Mouse (Mus musculus): ENCODE results near the gene Nccrp1. TPM values are rescaled to one million over a fixed set of nuclear protein-coding genes. Genes with fewer than 3 reads are reported as not detected.

The Nccrp1 gene
- polyA plus RNA-seq (2016; fragmentation: Nextera tagmentation; extraction: Ambion mirVana): 0.10 TPM in 1 of 2 replicates, not detected in the other

DNA sequence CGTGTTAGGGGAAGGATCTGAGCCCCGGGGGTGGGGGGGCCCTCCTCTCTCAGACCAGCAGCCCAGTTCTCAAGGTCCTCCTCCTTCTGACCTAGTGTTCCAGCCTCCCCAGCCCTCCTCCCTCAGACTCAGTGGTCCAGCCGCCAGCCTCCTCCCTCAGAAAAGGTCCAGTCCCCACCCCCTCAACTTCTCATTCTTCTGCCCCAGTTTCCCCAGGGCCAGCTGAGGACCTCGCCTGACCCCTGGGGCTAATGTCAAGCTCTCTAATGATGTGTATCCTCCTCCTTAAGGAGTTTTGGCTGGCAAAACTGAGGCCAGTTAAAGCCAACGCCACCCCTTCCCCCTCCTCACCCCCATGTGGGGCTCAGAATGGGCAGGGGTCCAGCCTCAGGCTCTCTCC is at the start of gene Nccrp1:
Nccrp1 (minus strand) TSS at position 101 of the 400 bp plus-strand sequence.
- Histone ChIP-seq H3K4me3 (peak within 1 kb of the TSS; percentile 51), H3K27ac (replicated peaks) (0 out of 2 replicates have a peak within 1 kb of the TSS, but pooled peaks have one; percentile 8), H3K4me1 (peaks cover 43% of the 10 kb centered on the region), H3K9me3 (peaks cover under 1% of the 10 kb centered on the region; the same call in 1 of the 2 replicates), H3K36me3 (replicated peaks) (no peaks in the 10 kb centered on the region), H3K27me3 (replicated peaks; ENCODE audit: low read depth, poor library complexity, severe bottlenecking) (peaks cover 59% of the 10 kb centered on the region)
- WGBS: 4% methylated on average over 5 of the region's 5 CpGs
- DNase-seq (ENCODE audit: low spot score): no peak

GRCm38 (mm10) chr7:28595751-28596435 is 48.8 kb upstream of the Nccrp1 start:
- no peak for DNase-seq (ENCODE audit: low spot score)
- Histone ChIP-seq H3K9me3 (no peaks in the 10 kb centered on the region), H3K27ac (replicated peaks) (peak overlapping the region; percentile 96; the same call in 1 of the 2 replicates), H3K36me3 (replicated peaks) (peaks cover 20% of the 10 kb centered on the region), H3K27me3 (replicated peaks; ENCODE audit: low read depth, poor library complexity, severe bottlenecking) (no peaks in the 10 kb centered on the region), H3K4me3 (peak overlapping the region; percentile 83), H3K4me1 (peaks cover 76% of the 10 kb centered on the region)
- WGBS: 76% methylated on average over 8 of the region's 8 CpGs

- Histone ChIP-seq H3K4me3 (0 out of 2 replicates have a peak overlapping the region, but pooled peaks have one; percentile 12), H3K4me1 (peaks cover 88% of the 10 kb centered on the region), H3K9me3 (no peaks in the 10 kb centered on the region), H3K36me3 (replicated peaks) (peaks cover 20% of the 10 kb centered on the region), H3K27me3 (replicated peaks; ENCODE audit: low read depth, poor library complexity, severe bottlenecking) (no peaks in the 10 kb centered on the region), H3K27ac (replicated peaks) (peak overlapping the region; percentile 54)
- 61% methylated on average over 14 of the region's 14 CpGs for WGBS
- DNase-seq (ENCODE audit: low spot score): no peak
Observed at GRCm38 (mm10) chr7:28593206-28594111, 46.4 kb upstream of the Nccrp1 start.

DNA sequence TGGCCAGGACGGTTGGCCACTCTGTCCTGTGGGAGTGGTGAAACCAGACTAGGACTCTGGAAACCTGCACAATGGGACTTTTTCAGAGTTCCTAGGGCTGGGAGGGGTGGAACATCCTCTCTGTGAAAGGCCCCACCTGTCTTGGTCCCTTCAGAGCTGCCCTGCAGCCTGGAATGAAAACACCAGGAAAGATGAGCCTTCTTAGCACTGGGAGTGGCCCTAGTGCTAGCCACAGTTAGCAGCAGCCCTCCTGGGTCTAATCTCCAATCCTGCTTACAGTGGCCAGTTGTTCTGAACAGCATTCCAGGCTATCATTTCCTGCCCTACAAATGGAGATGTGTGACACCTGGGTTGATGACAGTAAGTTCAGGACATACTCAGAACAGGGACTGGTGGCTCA is 44.8 kb upstream of the Nccrp1 start:
- Histone ChIP-seq H3K4me1 (peaks cover 95% of the 10 kb centered on the region), H3K4me3 (no peak overlapping the region), H3K36me3 (replicated peaks) (peaks cover 20% of the 10 kb centered on the region), H3K27me3 (replicated peaks; ENCODE audit: low read depth, poor library complexity, severe bottlenecking) (no peaks in the 10 kb centered on the region), H3K27ac (replicated peaks) (peak overlapping the region; percentile 30; the same call in 1 of the 2 replicates), H3K9me3 (no peaks in the 10 kb centered on the region)
- no peak for DNase-seq (ENCODE audit: low spot score)
- WGBS: 48% methylated on average over 1 of the region's 1 CpGs

GRCm38 (mm10) chr7:28587644-28588043 is 40.6 kb upstream of the Nccrp1 start:
- Histone ChIP-seq H3K27me3 (replicated peaks; ENCODE audit: low read depth, poor library complexity, severe bottlenecking) (no peaks in the 10 kb centered on the region), H3K4me3 (peak overlapping the region; percentile 21; the same call in 1 of the 2 replicates), H3K4me1 (peaks cover 92% of the 10 kb centered on the region), H3K27ac (replicated peaks) (peak overlapping the region; percentile 79), H3K36me3 (replicated peaks) (peaks cover 6% of the 10 kb centered on the region; the same call in 1 of the 2 replicates), H3K9me3 (no peaks in the 10 kb centered on the region)
- DNase-seq (ENCODE audit: low spot score): peak; percentile 30

DNA sequence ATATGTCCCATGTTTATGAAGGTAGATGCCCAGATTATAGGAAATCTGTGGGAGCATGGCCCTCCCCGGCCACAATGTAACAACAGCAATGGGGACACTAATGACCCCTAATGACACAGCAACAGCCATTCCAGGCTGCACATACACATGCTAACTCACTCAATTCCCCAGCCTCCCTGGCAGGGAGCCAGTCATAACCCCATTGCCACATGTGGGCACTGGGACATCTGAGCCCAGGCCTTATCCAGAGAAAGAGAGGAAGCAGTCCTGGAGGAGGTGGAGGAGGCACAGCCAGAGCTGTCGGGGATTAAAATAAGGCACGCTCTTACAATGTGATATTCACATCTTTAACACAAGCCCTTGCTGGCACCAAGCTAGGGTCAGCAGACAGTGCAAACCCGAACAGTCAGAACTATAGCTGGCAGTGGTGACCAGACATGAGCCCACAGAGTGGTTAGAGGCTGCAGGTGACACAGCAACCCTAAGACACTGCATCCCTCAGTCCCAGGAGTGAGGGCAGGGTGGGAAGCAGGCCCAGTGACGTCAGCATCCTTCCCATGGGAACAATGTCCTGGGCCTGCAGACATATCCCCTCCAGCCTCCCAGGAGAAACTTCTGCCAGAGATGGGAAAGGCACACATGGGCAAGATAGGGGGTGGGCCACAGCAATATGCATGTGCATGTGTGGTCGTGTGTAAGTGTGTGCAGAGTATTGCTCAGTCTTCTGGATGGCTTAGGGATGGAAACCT is 39.8 kb upstream of the Nccrp1 start:
- peaks cover 5% of the 10 kb centered on the region; the same call in 1 of the 2 replicates for H3K36me3 ChIP-seq (replicated peaks)
- H3K27me3 ChIP-seq (replicated peaks; ENCODE audit: low read depth, poor library complexity, severe bottlenecking): no peaks in the 10 kb centered on the region
- H3K4me3 ChIP-seq: no peak overlapping the region
- DNase-seq (ENCODE audit: low spot score): no peak
- peak overlapping the region; percentile 79 for H3K27ac ChIP-seq (replicated peaks)
- no peaks in the 10 kb centered on the region for H3K9me3 ChIP-seq
- peaks cover 84% of the 10 kb centered on the region for H3K4me1 ChIP-seq
- 72% methylated on average over 6 of the region's 6 CpGs for WGBS

DNA sequence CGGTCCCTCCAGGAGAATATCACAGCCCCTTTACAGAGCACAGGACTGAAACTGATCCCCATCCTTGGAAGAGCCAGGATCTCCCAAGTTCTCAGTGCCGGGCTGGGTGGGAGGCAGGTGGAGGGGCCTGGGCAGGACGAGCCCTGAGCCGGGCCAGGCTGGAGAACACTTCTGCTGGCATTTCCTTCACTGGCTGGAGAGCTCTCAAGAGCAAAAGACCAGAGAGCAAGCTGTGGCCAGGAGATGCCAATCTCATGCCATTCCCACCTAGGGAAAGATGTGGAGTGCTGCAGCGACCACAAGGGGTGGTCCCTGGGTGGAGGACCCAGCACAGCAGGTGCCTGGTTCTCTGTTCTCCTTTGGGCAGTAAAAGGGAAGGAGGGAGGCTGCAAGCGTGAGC is 37.9 kb upstream of the Nccrp1 start:
- WGBS: 77% methylated on average over 6 of the region's 6 CpGs
- Histone ChIP-seq H3K27ac (replicated peaks) (no peak overlapping the region; the same call in 1 of the 2 replicates), H3K36me3 (replicated peaks) (peaks cover 18% of the 10 kb centered on the region), H3K4me1 (peaks cover 71% of the 10 kb centered on the region), H3K27me3 (replicated peaks; ENCODE audit: low read depth, poor library complexity, severe bottlenecking) (no peaks in the 10 kb centered on the region), H3K9me3 (no peaks in the 10 kb centered on the region), H3K4me3 (no peak overlapping the region)
- no peak for DNase-seq (ENCODE audit: low spot score)

DNA sequence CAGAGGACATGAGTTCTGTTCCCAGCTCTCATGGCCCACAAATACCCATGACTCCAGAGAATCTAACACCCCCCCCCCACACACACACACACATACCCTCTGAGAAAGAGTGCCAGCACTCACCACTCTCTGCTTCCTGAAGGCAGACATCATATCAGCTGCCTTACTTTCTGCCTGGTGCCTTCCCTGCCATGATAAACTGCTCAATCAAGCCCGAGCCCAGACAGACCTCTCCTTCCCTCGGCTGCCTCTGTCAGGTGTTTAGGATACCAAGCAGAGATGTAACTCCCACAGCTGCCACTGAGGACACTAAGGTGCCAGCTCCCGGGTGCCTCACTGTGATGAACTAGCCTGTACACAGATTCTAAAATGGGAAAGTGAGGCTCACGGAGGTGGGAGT is 37.4 kb upstream of the Nccrp1 start:
- peaks cover 71% of the 10 kb centered on the region for H3K4me1 ChIP-seq

DNA sequence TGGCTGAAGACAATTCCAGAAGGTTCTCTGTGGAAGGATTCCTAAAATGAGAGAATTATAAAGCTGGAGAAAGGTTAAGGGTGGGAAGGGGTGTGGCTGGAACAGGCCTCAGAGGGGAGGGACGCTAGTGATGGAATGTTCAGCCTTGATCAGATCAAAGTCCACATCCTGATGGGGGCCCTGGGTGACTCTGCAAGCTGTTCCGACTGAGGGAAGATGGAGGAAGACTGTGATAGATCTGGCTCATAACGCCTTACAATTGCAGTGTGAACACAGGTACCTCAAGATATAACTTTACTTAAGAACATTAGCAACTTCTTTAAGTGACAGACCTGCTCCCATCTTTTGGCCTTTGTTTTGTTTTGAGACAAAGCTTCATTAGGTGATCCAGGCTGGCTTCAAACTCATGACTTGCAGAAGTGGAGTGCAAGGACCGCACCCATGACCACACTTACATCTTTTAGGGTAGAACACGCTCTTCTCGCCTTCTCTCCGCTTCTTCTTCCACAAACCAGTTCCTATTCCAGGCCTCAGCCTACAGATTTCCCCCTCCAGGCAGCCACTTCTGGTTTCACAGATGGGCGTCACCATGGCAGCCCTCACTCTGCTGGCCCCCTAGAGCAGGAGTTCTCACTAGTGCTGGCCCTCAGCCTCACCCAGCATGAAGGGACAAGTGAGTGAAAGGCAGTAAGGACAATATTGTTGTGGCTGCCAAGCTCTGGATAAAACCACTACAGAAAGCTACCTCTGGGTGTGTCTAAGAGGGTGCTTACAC is 36.7 kb upstream of the Nccrp1 start:
- Histone ChIP-seq H3K27me3 (replicated peaks; ENCODE audit: low read depth, poor library complexity, severe bottlenecking) (no peaks in the 10 kb centered on the region), H3K4me1 (peaks cover 71% of the 10 kb centered on the region), H3K27ac (replicated peaks) (no peak overlapping the region; the same call in 1 of the 2 replicates), H3K9me3 (no peaks in the 10 kb centered on the region), H3K36me3 (replicated peaks) (peaks cover 27% of the 10 kb centered on the region), H3K4me3 (no peak overlapping the region)
- no peak for DNase-seq (ENCODE audit: low spot score)
- WGBS: 80% methylated on average over 8 of the region's 8 CpGs

More for the DNA sequence above, 37.4 kb upstream of the Nccrp1 start:
- Histone ChIP-seq H3K4me3 (no peak overlapping the region), H3K27ac (replicated peaks) (no peak overlapping the region), H3K27me3 (replicated peaks; ENCODE audit: low read depth, poor library complexity, severe bottlenecking) (no peaks in the 10 kb centered on the region), H3K9me3 (no peaks in the 10 kb centered on the region), H3K36me3 (replicated peaks) (peaks cover 22% of the 10 kb centered on the region)
- WGBS: 79% methylated on average over 4 of the region's 4 CpGs
- no peak for DNase-seq (ENCODE audit: low spot score)

DNA sequence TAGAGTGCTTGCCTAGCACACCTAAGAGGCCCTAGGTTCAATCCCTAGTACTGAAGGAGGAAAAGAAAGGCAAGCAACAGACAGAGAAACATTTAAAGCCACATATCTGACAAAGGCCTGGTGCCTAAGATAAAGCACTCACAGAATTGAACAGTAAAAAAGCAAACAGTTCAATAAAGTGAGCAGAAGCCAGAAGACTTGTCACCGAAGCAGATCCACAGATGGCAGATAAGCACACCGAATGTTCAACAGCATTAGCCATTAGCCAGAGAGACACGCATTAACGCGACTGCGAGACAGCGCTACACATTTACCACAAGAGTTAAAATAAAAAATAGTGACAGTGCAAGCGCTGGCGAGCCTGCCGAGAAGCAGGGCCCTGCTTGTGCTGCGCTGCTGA is 35.8 kb upstream of the Nccrp1 start:
- DNase-seq (ENCODE audit: low spot score): no peak
- Histone ChIP-seq H3K27ac (replicated peaks) (no peak overlapping the region), H3K36me3 (replicated peaks) (peaks cover 27% of the 10 kb centered on the region), H3K9me3 (no peaks in the 10 kb centered on the region), H3K4me1 (peaks cover 70% of the 10 kb centered on the region), H3K4me3 (no peak overlapping the region), H3K27me3 (replicated peaks; ENCODE audit: low read depth, poor library complexity, severe bottlenecking) (no peaks in the 10 kb centered on the region)
- WGBS: 90% methylated on average over 11 of the region's 11 CpGs

DNA sequence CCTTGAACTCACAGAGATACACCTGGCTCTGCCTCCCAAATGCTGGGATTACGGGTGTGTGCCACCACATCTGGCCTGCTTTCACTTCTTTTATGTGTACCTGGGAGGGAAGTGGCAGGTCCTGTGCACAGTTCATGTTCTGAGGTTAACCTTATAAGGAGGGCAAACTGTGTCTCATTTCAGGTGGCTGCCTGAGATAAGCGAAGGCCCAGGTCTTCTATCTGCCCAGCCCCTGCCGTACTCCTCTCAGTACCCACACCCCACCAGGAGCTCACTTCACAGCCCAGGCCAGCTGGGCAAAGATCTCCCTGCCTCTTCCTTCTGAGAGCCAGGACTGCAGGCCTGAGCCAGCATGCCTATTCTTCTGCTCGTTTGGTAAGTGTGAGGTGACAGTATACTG is 34.7 kb upstream of the Nccrp1 start:
- H3K4me1 ChIP-seq: peaks cover 70% of the 10 kb centered on the region
- H3K27me3 ChIP-seq (replicated peaks; ENCODE audit: low read depth, poor library complexity, severe bottlenecking): no peaks in the 10 kb centered on the region
- no peak overlapping the region; the same call in 1 of the 2 replicates for H3K27ac ChIP-seq (replicated peaks)
- no peaks in the 10 kb centered on the region for H3K9me3 ChIP-seq
- no peak overlapping the region for H3K4me3 ChIP-seq
- DNase-seq (ENCODE audit: low spot score): no peak
- H3K36me3 ChIP-seq (replicated peaks): peaks cover 27% of the 10 kb centered on the region
- WGBS: 88% methylated on average over 4 of the region's 4 CpGs

Measured in embryonic facial prominence, embryonic 10.5 days (tissue).